ENCODE assay signal across 13 mouse cellular contexts in the genomic region with DNA sequence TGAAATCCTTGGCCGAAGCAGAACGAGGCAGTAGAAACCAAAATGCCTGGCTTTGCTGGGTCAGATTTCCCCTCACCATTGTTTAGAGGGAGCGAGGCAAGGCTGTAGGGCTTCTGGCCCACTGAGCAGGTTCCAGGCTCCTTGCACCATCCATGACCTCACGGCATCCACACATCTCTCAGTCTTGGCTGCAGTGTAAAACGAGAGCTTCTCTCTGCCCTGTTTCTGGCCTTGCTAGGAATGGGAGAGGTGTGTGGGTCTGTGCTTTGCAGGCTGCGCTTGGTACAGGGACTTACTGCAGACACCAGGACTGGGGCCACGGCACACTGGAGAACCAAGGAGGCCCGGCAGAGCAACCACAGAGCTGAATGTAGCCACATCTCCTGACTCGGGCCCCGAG.
A peak's percentile ranks its signal among the peaks of the same experiment; 100 is the strongest.
DNase-seq lines count a peak whose midpoint lies in the region; ATAC-seq and TF ChIP-seq lines count a peak whose summit lies in the region.
"Had no signal": no experiment of that assay in that cellular context is flagged by ENCODE, and none has a peak within 500 bp of the region (broad histone marks: within the 10 kb centered on the region; RNA-seq: fewer than 3 reads in every experiment).

No protein-coding gene starts in this region.

- H3K9ac ChIP-seq in midbrain, postnatal 0 days (replicated peaks; ENCODE audit: low read length, poor library complexity, severe bottlenecking) = no peak overlapping the region
- no peak overlapping the region for H3K9ac ChIP-seq in embryonic facial prominence, embryonic 14.5 days (ENCODE audit: low read depth, low read length)
- no peak overlapping the region for H3K9ac ChIP-seq in limb, embryonic 15.5 days
- H3K9ac ChIP-seq: liver, embryonic 13.5 days had no signal

- peak overlapping the region; percentile 17; the same call in 1 of the 2 replicates for H3K27ac ChIP-seq in heart, embryonic 10.5 days
- peak overlapping the region; percentile 19; the same call in 1 of the 2 replicates for H3K27ac ChIP-seq in midbrain, embryonic 10.5 days (replicated peaks)
- H3K27ac ChIP-seq in midbrain, postnatal 0 days (ENCODE audit: low read depth, low read length) = no peak overlapping the region
- peak overlapping the region; percentile 23; the same call in 1 of the 2 replicates for H3K27ac ChIP-seq in embryonic facial prominence, embryonic 14.5 days (replicated peaks; ENCODE audit: low read depth, low read length)
- peak overlapping the region; percentile 57 for H3K27ac ChIP-seq in limb, embryonic 15.5 days
- H3K27ac ChIP-seq: hindbrain, postnatal 0 days; liver, embryonic 13.5 days had no signal

- H3K4me2 ChIP-seq in midbrain, postnatal 0 days (ENCODE audit: low read depth, low read length, poor library complexity, severe bottlenecking) = no peak overlapping the region
- H3K4me2 ChIP-seq in embryonic facial prominence, embryonic 14.5 days (ENCODE audit: low read depth, low read length) = no peak overlapping the region
- no peak overlapping the region for H3K4me2 ChIP-seq in limb, embryonic 15.5 days
- H3K4me2 ChIP-seq: liver, embryonic 13.5 days had no signal

- DNase-seq in heart, embryonic 10.5 days (ENCODE audit: low spot score) = no peak
- DNase-seq in heart, adult 8-10 months (ENCODE audit: low spot score) = no peak
- DNase-seq in midbrain, embryonic 10.5 days (ENCODE audit: low spot score) = no peak
- no peak for DNase-seq in midbrain, postnatal 0 days (ENCODE audit: low spot score)
- no peak for DNase-seq in embryonic facial prominence, embryonic 14.5 days (ENCODE audit: low spot score)
- DNase-seq: cerebellum, postnatal 25 days; liver, embryonic 13.5 days; lung, postnatal 10 days; thymus, postnatal 36 days had no signal

- WGBS in heart, embryonic 10.5 days = 85% methylated on average over 10 of the region's 10 CpGs
- WGBS in midbrain, embryonic 10.5 days = 82% methylated on average over 10 of the region's 10 CpGs
- 89% methylated on average over 10 of the region's 10 CpGs for WGBS in midbrain, postnatal 0 days
- 60% methylated on average over 10 of the region's 10 CpGs for WGBS in embryonic facial prominence, embryonic 14.5 days
- WGBS in limb, embryonic 15.5 days = 46% methylated on average over 10 of the region's 10 CpGs

- H3K36me3 ChIP-seq in heart, embryonic 10.5 days = peaks cover 7% of the 10 kb centered on the region; the same call in 1 of the 2 replicates
- H3K36me3 ChIP-seq in midbrain, embryonic 10.5 days = peaks cover 9% of the 10 kb centered on the region
- H3K36me3 ChIP-seq in midbrain, postnatal 0 days (ENCODE audit: insufficient read depth, low read length) = no peaks in the 10 kb centered on the region
- H3K36me3 ChIP-seq in embryonic facial prominence, embryonic 14.5 days (ENCODE audit: control insufficient read depth, insufficient read depth, low read length) = peaks cover 5% of the 10 kb centered on the region; the same call in 1 of the 2 replicates
- H3K36me3 ChIP-seq in limb, embryonic 15.5 days = no peaks in the 10 kb centered on the region
- H3K36me3 ChIP-seq: liver, embryonic 13.5 days had no signal

- H3K4me1 ChIP-seq in heart, embryonic 10.5 days = peaks cover 15% of the 10 kb centered on the region
- H3K4me1 ChIP-seq in midbrain, embryonic 10.5 days = peaks cover 12% of the 10 kb centered on the region
- no peaks in the 10 kb centered on the region for H3K4me1 ChIP-seq in midbrain, postnatal 0 days (ENCODE audit: insufficient read depth, low read length)
- peaks cover 22% of the 10 kb centered on the region for H3K4me1 ChIP-seq in embryonic facial prominence, embryonic 14.5 days (ENCODE audit: control insufficient read depth, insufficient read depth, low read length)
- peaks cover 21% of the 10 kb centered on the region for H3K4me1 ChIP-seq in limb, embryonic 15.5 days

- H3K9me3 ChIP-seq in heart, embryonic 10.5 days = no peaks in the 10 kb centered on the region
- no peaks in the 10 kb centered on the region for H3K9me3 ChIP-seq in midbrain, embryonic 10.5 days (replicated peaks)
- H3K9me3 ChIP-seq in midbrain, postnatal 0 days (ENCODE audit: low read length) = no peaks in the 10 kb centered on the region
- no peaks in the 10 kb centered on the region for H3K9me3 ChIP-seq in embryonic facial prominence, embryonic 14.5 days (ENCODE audit: control insufficient read depth, low read length)
- H3K9me3 ChIP-seq in limb, embryonic 15.5 days = no peaks in the 10 kb centered on the region
- H3K9me3 ChIP-seq: liver, embryonic 13.5 days had no signal

- no peak overlapping the region for H3K4me3 ChIP-seq in heart, embryonic 10.5 days
- no peak overlapping the region for H3K4me3 ChIP-seq in midbrain, embryonic 10.5 days
- H3K4me3 ChIP-seq in midbrain, postnatal 0 days (ENCODE audit: low read depth, low read length) = no peak overlapping the region
- H3K4me3 ChIP-seq in embryonic facial prominence, embryonic 14.5 days (ENCODE audit: low read depth, low read length) = no peak overlapping the region
- H3K4me3 ChIP-seq in limb, embryonic 15.5 days = no peak overlapping the region
- H3K4me3 ChIP-seq: liver, embryonic 13.5 days had no signal

- H3K27me3 ChIP-seq in heart, embryonic 10.5 days (ENCODE audit: insufficient read depth, poor library complexity, severe bottlenecking) = no peaks in the 10 kb centered on the region
- H3K27me3 ChIP-seq in midbrain, embryonic 10.5 days (ENCODE audit: low read depth, poor library complexity, severe bottlenecking) = no peaks in the 10 kb centered on the region
- no peaks in the 10 kb centered on the region for H3K27me3 ChIP-seq in midbrain, postnatal 0 days (ENCODE audit: insufficient read depth, low read length)
- H3K27me3 ChIP-seq in embryonic facial prominence, embryonic 14.5 days (replicated peaks; ENCODE audit: control insufficient read depth, insufficient read depth, low read length) = no peaks in the 10 kb centered on the region
- H3K27me3 ChIP-seq in limb, embryonic 15.5 days = no peaks in the 10 kb centered on the region
- H3K27me3 ChIP-seq: liver, embryonic 13.5 days had no signal

- no peak for TF ChIP-seq CTCF in midbrain, postnatal 0 days (IDR thresholded peaks at IDR 0.05)

- no peak for ATAC-seq in midbrain, postnatal 0 days (ENCODE audit: low FRiP score)
- no peak for ATAC-seq in embryonic facial prominence, embryonic 14.5 days (ENCODE audit: low read depth)
- no peak for ATAC-seq in limb, embryonic 15.5 days (ENCODE audit: insufficient number of reproducible peaks, low FRiP score, low TSS enrichment, low read depth)
- no peak for ATAC-seq in frontal cortex, adult (ENCODE audit: low TSS enrichment)
- ATAC-seq: CD4-positive, CD25-positive, alpha-beta regulatory T cell, adult 4 months; hindbrain, postnatal 0 days had no signal
